Mouse (Mus musculus): ENCODE measurements at regions not wholly inside any gene's neighbourhood (a gene's known extent, or its start where the extent isn't known, plus 50 kb on each side); places are given as distances from the start of the nearest gene placed in this dataset.

DNA sequence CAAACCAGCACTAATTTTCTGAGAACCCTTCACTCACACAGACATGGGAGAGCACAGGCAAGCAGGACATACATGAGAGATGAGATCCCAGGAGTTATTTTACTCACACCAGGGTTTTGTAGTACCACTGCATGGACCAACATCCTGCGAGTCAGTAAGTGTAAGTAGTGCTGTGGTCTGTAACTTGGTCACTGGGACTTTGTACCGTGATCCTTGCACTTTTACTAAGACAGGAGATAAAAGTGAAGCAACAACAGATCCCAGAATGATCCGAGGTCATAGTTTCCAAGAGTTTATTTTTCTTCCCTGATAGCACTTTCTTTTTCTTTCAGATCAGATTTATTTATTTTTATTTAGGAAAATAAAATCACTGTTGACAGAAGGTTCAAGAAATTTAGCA lies 54.1 kb upstream of the Mtap start:
- no peak for DNase-seq

DNA sequence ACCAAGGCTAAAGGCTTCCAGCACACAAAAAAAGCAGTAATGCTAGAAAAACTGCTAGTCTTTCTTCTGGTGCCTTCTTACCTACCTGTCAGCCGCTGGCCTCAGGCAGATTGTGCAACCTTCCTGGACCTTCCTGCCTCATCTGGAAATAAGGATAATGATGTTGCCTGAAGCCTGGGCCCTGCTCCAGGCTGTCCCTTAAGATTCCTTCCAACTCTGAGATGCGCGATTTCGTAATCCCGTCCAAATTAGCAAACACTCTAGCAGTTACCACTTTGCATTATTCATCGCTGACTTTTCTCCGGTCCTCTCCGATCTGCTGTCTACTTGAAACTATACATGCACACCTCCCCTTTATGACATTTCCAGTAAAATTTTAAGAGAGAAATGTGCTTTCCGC lies 58.4 kb upstream of the Mtap start:
- DNase-seq, result no peak

DNA sequence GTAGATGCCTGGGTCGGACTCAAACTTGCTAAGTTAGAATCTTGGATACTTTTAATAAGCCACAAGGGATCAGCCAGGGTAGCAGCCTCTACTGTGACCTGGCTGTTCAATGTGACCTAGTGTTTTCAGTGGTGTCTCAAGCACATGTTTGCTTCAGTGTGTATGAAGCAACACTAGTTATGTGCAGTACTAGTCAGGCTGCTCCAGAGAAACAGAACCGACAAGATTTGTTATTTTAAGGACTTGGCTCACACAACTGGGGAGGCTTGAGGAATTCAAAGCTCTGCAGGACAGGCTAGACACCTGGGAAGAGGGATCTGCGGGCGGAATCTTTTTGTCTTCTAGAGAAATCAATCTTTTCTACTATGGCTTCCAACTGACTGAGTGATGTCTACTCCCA lies 62.2 kb upstream of the Mtap start:
- no peak for DNase-seq

DNA sequence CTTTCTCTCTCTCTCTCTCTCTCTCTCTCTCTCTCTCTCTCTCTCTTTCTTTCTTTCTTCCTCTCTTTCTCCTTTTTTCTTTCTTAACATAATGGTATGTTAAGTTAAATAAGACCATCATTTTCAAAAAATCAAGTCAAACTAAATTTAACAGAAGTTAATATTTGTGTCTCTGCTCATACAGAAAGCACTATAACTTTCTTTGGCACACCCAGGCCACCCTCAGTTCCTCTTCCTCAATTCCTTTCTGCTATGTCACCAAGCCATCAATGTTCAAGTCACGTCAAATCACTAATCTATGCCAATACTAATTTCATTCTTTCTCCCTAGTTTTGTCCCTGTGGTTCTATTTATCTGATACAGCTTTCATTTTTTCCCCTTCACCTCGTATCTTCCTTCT lies 66.5 kb upstream of the Mtap start:
- no peak for DNase-seq

DNA sequence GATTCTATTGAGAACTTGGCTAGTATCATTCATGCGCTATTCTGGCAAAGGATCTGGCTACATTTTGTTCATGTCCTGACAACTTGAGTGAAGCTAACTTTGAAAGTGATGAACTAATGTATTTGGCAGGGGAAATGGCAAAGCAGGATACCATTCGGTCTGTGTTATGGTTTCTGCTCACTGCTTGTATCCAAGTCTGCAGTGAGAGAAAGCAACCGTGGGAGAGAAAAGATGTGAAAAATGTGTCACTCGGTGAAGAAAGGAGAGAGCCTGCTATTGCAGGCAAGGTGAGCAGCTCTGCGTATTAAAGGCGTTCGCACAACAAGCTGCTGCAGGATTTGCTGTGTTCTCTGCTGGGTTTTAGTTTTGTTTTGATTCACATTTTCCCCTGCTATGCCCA lies 72.5 kb upstream of the Mtap start:
- no peak for DNase-seq

DNA sequence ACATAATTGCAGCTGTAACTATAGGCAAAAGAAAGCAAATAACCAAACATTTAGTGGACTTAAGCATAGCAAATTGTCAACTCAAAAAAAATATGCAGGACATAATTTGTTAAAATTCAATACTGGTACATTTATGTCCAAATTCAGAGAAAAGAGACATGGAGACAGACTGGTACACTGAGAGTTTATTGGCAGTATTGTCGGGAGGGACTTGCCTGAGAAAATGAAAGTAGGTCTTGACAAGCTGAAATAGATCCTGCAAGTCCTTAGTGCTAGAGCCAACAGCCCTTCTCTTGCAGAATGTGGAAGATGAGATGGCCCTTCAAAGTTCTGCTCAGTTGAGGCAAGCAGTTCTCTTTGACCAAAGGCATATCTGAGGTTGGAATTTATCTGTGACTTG lies 74.5 kb upstream of the Mtap start:
- no peak for DNase-seq

DNA sequence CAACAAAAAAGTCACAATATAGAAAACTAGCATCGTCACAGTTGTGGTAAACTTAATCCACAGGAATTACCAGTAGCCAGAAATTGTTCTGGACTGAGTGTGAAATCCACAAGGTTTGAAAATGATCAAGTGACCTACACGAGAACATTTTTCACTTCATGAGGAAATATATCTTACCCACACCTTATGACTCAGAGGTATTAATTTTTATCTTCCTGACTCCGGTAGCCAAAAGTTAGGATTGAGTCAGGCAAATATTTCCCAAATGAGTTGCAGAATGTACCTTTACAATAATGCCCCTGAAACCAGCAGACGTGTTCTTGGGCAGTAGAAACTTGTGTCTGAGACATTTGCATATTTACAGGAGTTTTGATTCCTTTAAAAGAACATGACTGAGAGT lies 75.3 kb upstream of the Mtap start:
- DNase-seq, result no peak

DNA sequence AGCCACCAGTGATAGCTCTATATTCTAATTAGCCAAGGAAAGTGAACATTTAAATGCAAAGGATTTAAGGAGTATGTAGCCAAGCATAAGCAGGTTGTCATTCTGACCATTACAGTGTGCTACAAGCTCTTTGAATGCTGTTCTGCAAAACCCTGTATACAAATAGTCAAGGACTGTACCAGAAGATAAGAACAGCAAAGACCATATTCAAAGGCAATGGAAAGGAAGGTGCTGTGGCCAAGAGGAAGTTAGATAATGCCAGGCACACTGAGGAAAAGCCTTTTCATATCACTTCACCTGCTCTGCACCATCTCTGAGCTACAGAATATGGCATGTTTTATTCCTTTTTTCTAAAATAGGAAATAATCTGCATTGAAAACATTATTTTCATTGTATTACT lies 79.3 kb upstream of the Mtap start:
- DNase-seq, result no peak

DNA sequence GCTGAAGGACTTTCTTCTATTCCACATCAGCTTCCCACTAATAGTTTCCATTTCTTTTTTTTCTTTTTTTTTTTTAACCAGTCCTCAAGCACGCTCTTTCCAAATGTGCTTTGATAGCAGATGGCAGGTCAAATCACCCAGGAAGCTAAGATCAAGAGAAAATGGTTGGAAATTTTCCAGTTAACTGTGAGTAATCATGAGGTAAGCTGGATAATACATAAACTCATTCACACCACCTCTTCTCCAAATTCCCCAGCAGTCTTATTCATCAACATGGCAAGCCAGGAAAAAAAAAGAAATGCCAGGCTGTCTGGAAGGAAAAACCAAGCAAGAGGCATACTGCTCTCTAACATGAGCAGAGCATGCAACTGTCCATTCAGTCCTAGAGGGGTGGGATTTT lies 79.8 kb upstream of the Mtap start:
- no peak for DNase-seq

DNA sequence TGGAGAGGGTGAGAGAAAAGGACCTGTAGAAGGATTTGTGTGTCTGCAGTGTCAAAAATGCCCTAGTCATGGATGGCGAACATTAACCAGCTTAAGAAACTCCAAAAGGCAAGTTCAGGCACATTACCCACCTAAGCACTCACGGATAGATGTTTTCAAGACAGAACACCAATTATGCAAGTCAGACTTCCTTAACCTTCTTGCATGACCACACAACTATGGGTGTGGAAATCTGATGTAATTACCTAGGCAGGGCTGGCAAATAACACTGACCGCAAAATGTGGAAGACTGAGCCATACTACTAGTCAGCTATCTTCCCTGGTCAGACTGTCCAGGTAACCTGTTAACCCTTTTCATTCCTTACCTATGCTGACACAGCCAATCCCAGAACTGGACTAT lies 81.0 kb upstream of the Mtap start:
- DNase-seq, result no peak

DNA sequence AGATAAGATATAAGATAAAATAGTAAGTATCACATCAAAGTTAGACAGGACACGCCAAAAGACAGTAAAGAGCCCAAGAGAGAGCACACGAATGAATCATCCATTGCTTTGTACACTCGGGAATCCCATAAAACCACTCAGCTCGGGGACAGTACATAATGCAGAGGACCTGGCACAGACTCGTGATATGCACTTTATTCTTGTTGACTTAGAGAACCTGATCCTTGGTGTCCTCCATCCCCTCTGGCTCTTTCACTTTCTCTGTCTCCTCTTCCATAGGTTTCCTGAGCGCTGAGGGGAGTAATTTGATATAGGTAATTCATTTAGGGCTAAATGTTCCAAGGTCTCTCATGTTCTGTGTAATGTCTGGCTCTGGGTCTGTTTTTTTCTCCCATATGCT lies 83.3 kb upstream of the Mtap start:
- no peak for DNase-seq

DNA sequence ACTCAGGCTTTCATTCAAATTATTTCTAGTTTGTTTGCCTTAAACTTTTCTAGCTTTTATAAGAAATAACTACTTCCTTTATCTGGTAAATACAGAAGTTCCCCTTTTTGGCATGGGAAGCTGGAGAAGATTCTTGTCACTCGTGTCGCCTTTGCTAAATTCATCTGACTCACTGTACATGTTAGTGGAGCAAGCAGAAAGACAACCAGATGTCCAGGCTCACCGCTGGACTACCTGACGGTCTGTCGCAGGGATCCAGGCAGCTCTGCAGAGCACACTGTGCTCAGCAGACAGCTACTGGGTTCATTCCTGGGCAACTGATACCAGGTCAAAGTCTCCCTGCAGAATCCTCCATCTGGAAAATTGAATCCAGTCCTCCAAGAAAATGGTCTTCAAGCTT lies 85.0 kb upstream of the Mtap start:
- no peak for DNase-seq

DNA sequence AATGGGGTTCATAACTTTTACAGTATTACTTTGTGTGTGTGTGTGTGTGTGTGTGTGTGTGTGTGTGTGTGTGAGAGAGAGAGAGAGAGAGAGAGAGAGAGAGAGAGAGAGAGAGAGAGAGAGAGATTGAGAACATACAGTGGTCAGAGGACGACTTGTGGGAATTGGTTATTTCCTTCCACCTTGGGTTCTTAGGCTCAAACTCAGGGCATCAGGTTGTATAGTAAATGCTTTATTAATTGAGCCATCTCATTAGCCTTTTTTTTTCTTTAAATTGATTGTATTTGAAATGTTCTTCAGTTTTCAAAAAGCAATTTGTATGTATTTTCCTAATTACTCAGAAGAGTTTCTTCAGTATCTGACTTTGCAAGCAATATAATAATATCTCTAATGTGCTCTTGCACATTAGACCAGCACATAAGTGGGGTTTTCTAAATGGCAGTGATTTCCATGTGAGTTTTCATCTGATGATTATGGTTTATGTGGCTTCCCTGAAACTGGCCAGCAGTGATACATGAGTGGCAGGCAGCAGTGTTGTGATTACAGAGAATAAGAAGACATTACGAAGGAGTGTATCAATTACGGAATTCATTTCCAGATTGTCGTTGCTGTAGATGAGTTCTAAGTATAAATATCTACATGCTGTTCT lies 86.2 kb upstream of the Mtap start:
- DNase-seq, result no peak

DNA sequence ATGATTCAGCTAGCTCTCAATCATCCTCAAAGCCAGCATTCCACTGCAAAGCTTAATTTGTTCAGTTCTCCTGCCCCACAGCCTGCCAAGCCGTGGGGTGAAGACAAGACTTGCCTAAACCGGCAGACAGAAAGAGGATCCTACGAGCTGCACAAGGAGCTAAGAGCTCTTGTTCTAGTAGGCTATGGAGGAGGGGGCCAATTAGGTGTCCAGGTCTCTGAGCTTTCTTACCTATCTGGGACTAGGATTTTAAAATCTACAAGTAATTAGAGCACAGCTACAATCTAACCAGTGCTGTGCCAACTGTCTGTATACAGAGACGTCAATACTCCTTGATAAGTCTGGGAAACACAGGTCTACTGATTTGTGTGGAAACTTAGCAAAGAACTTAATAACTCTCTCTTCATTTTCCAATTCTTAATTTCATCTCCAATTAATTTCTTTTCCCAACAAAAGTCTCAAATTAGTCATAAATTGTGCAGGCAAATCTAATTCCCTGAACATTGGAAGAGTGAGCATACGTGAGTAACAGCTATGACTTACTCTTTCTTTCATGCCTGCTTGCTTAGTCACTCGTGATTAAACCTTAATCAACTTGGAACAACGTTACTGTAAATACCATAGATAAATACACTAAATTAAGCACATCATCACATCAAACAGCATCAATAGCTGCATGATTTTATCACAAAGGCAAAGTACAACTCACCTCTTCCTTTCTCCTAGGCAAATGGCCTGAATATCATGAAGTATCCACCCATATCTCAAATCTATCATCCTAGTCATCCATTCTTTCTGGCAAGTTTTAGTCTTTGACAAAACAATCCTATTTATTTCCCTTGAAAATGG lies 87.1 kb upstream of the Mtap start:
- no peak for DNase-seq

DNA sequence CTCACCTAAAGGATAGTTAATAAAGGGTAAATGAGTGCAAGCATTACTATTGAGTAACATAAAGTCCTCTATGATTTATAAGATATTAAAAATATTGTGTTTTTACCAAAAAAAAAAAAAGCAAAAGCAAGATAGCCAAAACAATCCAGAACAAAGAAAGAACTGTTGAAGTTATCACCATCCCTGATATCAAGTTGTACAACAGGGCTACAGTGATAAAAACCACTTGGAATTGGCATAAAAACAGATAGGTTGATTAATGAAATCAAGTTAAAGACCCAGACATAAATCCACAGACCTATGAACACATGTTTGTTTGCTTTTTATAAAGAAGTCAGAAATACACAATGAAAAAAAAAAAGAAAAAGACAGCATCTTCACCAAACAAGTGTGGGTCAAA lies 92.4 kb upstream of the Mtap start:
- DNase-seq, result no peak

DNA sequence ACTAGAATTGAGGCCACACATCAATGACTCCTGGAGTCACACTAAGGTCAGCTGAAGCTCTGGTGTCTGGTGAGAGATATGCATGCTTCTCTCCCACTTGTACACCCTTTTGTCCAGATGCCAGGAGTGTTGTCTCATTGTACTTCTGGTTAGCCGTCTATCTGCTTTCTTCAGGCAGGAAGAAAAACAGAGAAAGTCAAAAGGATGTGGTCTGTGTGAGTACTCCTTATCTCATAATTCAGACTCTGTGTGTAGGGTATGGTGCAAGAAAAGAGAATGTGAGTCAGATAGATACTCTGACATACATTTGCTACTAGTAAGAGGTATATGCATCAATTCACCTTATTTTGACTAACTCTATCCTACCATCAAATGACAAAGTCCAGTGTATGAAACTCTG lies 92.9 kb upstream of the Mtap start:
- DNase-seq, result no peak

DNA sequence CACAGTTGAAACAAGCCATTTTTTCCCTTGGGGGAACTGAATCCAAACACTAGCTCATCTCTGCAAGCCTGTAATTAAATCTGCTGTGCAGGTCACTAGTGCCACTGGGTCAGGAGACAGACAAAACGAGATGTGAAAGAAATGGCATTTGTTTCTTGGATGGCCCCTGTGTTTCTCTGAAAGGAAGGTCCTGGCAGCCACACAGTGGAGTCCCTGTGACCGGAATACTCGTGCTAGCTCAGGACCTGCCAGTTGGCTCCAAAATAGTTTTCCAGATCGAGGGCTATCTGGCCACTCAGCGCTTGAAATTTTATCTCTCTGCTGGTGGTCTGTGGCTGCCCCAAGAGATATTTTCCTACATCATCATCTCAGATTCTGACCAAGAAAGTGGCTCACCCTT lies 96.1 kb upstream of the Mtap start:
- peak; percentile 14 for DNase-seq

DNA sequence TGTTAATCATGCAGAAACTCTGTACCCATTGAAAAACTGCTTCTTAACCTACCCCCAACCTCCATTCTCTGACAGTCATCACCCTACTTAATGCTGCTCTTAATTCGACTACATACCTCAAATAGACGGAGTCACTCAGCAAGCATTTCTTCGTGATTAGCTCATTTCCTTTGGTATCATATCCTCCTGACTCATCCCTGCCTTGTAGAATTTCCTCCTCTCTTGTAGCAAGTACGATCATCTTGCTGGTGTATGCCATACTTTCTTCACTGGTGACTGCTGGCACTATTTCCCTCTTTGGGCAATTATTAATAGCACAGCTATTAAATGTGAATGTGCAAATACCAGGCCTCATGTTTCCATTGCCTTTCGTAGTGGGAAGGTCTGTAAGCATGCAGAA lies 98.0 kb upstream of the Mtap start:
- no peak for DNase-seq

DNA sequence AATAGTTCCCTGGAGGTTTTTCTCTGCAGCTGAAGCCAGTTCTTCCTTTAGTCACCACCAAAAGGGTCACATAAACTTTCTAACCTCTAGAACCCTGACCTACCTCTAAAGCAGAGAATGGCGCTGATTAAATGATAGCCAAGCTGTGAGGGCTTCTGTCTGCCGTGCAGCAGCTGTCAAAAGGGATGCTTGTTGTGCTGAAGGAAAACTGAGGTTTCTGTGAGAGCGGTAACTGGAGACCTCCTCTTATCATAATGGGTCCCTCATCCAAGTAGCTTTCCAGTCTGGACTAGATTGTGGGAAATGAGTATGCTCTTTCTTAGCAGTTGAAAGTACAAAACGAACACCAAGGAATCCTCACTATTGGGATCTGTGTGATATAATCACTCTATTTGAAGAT lies 98.8 kb upstream of the Mtap start:
- no peak for DNase-seq

DNA sequence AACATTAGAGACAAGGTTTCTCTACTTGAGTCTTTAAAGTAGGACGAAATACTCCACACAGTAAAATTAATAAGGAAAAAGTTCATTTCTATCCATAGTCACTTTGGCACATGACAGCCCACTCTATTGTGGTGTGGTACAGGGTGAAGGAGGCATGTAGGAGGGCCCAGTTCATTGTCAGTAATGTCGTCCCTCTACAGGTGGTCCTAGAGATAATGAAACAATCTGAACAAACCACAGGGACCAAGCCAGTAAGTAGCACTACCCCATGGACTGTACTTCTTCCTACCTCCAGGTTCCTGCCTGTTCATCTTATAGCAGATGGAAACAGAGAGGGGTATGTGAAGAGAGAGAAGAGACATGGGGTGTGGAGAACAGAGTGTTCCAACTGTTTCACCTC lies 102.1 kb upstream of the Mtap start:
- DNase-seq, result no peak

DNA sequence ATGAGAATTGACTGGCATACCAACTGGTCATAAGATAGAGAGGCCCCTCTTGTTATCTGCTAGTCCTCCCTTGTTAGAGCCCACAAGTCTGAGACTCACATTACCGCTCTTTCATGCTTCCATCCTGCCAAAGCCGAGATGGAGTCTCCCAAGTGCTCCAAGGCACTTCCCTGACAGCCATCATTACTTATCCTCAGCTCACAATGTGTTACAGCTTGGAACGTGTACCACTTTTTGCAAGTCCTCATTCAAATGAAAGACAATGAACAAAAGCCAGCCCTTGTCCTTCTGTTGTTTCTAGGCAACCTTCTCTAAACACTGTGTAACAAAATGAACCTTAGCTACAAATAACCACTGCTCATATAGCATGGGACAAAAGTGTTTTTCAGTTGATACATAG lies 102.6 kb upstream of the Mtap start:
- no peak for DNase-seq

DNA sequence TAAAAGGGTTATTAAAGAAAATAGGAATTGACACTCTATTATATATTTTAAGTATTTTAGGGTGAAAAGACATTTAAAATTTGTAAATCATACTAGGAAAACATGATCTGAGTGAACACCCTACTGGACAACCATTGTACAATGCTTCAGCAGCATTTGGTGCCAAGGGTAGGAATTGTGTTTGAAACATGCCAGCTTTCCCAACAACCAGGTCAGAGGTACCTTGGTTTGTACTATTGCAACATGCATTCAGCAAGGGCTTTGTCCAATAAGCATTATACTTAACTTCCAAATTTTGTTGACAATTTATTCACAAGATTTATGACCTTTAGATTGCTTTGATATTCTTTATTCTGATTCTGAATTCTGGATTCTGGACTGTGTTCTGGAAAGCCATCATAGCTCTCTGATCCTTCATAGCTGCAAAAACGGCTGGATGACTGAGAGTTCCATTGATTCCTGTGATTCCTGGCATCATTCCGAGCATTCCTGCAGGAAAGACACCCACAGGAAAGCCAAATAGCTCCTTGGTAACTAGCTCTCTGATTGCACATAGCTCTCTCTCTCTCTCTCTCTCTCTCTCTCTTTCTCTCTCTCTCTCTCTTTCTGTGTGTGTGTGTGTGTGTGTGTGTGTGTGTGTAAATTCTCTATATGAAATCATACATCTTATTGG lies 124.1 kb upstream of the Mtap start:
- DNase-seq, result peak; percentile 21

DNA sequence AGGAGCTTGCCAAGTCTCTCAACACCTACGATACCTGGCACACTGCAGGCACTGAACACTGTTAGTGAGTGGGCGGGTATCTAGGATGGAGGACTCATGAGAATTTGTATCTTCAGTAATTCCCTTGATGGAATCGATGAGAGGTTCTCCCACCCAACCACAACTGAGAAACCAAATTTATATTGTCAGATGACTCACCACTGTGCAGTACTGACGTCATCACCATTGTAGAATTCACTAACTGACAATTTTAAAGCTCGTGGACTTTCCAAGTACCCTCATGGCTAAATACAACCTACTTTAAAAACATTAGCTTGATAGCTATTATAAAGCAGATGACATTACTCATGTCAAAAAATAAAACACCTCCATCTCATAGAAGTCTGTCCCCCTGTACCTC lies 128.4 kb upstream of the Mtap start:
- no peak for DNase-seq

DNA sequence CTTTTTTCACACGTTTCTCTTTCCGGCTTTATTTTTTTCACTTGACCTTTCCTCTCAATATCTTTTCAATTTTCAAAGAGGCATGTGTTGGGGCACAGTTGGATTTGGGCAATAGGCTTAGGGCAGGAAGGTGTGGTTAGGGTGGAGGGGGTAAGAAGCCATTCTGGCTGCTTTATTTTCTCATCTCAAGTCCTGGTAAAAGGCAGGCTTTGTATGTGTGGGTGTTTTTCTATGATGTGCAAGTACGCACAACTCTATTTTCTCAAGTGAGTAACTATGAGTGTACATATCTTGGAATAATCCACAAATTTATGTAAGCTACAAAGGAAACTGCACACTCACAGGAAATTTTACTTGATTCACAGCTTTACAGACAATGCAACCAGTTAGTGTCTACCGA lies 121.5 kb upstream of the Ifne start:
- no peak for DNase-seq
